Mouse (Mus musculus) layer of hippocampus, adult 9-10 months (tissue): ENCODE data around the gene Mfsd2a.

Experiments used
- DNase-seq: peaks from one replicate; pipeline ENCODE4 v3.0.0; 2022; ENCODE audit warnings: low spot score

The Mfsd2a gene

DNA sequence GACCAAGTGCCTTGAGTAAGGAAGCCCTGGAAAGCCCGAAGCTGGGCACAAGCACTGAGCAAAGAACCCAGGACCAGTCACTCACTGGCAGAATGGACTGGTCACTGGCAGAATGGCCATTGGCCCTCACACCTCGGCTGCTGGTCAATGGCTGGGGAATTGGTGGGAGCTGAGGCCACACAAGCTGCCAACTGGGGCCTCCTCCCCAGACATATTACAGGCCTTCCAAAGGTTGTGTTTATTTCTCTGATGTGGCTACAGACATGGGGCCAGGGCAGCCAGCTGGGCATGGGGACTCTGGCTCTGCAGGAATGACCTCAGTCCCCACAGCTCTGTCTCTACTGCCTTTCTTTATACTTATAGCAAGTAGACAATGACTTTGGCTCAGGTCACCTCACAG is 17.9 kb upstream of the Mfsd2a start:
- DNase-seq = no peak

DNA sequence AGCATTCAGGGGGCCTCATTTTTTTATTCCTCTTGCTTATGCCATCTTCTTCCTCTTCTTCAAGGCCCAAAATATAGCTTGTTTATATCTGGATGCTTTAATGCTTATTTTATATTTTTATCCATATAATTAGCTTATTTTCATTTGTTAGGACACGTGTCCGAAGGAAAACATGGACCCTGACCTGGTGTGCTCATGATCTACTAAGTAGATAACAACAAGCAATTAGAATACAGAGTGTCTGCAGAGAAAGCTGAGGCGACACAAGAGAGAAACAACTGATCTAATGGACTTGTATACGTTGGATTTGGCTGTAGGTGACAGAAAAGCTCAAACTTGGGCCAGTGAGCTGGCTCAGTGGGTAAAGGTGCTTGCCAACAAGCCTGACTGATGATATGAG is 15.9 kb upstream of the Mfsd2a start:
- no peak for DNase-seq

DNA sequence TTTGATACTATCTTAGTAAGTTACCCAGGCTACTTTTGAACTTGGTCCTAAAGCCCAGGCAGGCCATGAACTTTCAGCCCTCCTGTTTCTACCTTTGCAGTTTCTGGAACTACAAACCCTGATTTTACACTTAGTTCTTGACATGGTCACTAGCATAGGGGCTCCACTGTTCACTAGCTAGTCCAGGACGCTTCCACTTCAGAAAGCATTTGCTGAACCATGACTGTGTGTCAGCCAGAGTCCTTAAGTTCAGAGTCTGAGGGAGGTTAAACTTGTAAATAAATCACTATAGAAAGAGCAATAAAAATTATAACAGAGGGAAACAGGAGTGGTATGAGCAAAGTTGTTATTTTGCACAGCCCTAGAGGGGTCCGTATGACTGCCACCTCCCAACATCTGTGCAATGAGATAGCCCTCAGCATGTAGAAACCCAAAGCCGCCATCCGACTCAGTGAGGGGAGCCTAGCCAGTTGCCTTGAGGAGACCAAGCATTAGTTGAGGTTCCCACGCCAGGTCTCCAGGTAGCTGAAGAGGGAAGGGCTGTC is 14.1 kb upstream of the Mfsd2a start:
- no peak for DNase-seq

DNA sequence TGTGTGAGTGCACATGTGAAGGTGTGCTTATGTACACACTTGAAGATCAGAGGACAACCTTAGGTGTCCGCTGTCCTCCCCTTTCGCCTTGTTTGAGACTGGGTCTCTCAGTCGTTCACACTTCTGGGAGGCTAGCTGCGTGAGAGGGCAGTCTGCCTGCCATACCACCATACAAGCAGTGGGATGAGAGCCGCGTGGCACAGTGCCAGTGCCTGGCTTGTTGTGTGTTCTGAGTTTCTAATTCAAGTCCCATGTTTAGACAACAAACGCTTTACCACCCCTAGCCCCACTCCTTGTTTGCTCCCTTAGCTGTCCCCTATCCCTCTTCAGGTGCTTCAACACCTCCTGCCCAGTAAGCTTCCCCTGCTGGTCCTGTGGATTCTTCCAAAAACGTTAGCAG is 11.1 kb upstream of the Mfsd2a start:
- DNase-seq = no peak

DNA sequence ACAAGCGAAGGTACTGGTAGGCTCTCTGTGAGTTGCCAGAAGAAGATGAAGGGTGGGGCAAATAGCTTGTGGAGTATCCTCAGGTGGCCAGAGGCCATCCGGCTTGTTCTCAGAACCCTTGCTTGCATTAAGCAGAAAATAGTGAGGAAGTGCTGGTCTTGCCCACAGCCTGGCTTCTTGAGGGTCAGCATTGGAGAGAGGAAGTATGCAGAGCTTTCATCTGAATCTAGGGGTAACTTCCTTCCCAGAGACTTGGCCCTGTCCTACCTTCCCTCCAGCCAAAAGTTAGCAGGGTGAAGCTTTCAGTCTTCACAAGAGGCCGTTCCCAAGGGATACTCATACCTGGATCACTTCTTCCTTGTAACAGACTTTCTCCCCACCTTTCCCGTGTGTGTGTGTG is 10.7 kb upstream of the Mfsd2a start:
- no peak for DNase-seq

DNA sequence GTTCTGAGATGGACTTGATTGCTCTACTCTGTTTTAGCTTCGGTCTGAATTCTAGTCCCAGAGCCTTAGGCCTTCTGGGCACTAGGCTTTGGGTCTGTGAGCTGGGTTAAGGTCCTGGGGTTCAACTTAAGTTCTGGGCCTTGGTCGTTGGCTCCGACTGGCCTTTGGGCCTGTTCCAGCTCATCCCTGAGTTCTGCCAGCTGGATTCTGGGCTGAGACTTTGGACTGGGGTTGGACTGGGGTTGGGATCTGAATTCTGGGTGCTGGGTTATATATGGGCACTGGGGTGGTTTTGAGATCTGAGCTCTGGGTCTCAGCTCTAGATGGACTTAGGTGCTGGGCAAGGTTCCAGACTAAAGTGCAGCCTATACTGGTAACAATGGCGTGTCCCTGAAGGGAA is 10.2 kb upstream of the Mfsd2a start:
- DNase-seq = no peak

DNA sequence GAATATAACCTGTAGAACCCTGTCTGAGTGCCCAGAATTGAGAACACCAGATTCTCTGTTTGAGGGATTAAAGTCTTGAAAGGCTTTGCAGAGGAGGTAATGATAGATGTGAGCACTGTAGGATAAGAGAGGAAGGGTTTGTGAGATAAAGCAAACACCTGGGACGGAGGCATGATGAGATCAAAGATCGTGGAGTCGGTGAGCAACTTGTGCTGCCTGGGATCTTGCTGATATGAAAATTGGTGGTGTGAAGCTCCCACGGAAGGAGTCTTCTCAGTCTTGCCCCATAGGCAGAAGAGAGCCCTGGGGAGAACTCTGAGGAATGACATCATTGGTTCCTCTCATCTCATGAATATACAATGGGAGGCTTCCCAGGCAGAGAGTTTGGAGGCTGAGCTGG is 7.1 kb upstream of the Mfsd2a start:
- no peak for DNase-seq

DNA sequence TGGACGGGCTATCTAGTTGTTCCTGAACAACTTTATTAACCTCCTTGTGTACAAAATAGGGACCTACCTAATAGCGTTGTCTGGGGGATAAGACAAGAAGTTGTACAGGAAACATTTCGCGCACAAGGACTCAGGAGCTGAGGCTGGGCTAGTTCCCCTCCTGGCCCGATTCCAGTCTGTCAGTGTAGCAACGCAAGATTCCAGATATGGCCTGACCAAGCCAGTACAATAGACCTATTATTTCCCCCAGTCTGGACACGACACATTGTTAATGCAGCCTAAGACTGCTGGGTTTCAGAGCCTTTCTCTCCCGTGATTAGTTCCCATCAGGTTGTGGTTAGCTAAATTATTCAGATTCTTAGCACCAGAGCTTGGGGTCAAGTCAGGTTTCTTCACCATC is 1.8 kb upstream of the Mfsd2a start:
- no peak for DNase-seq

DNA sequence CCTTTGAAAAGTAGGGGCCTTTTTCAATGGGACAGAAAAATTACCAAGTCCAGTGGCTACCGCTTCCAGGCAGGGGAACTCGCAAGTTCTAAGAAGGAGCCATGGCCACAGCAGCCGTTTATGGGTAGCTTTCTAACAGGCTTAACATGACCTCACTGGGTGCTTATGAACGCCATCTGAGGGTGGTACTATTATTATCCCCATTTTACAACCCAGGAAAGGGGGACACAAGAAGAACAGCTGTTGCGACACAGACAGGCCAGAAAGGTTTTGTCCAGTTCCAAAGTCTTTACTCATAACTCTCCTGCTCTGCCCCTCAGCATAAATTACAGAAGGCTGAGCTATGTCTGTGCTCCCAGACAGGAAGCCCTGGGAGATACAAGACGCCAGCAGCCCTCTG is 601 bp upstream of the Mfsd2a start:
- DNase-seq = no peak

DNA sequence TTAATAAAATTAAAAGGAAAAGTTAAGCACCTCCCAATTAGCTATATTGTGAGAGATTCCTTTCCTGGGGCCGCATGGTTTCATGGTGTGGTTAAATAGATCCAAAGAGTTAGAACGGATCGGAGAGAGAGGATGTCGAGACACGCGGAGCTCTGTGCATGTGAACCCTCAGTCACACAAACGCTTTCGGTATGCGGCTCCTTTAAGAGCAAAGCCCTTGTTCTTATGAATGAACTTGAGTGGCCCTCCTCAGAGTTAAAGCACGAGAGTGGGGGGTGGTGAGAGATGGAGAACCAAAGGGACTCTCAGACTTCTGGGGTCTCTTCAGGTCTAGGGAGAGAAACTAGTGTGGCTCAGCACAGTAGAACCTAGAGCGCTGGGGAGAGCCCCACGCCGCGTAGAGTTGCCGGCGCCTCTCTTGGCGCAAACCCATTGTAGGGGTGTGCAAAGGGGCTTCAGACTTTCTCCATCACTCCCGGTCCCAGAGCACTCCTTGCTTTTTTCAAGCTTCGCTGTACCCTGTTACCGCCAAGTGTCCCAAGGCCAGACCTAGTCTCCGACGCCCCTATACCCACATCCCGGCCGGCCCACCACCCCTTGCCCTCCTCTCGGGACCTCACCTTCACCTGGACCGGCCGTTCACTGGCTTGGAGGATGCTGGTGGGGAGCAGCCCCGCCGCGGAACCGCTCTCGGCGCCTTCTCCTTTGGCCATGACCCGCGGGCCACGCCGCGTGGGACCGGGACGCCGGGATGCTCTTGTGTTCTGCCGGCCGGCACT is 478 bp downstream of the Mfsd2a start:
- no peak for DNase-seq

DNA sequence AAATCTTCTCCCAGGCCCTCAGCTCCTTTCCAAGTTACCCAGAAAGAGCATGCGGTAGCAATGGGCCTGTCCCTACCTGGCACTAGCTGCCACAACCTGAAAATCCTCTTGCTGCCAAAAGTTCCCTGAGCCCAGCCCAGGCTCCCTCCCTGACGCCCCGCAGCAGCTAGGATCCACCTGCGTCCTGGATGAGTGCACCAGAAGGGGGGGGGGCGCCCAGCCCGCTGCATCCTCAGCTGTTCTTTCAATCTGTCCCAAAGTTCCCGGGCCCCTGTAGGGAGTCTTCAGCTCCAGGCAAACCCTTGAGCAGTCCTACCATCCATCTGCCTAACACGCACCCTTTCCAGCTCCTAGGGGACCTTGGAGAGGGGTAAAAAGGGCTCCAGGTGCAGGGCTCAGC is 1.2 kb downstream of the Mfsd2a start:
- no peak for DNase-seq

DNA sequence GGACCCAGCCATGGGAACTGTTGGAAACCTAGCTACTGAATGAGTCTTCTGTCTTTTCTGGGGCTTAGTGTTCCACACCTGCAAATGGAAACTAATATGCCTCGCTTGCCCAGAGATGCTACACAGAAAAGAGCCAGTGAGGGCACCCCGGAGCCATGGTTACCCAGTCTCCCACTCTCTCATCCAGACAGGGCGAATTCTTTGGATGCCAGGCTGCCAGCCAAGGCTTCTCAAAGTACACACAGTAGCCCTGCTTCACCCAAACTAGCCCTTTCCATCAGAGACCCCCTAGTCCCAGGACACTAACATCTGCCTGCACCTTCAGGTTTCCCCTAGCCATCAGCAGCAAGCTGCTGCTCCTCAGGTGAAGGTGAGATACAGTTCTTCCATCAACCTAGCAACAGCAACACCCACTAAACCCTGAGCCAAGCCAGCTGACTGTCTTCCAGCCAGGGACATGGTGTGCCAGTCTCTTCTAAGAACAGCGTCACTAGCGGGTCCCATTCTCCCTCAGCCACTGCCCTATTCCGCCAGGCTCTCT is 2.4 kb downstream of the Mfsd2a start:
- no peak for DNase-seq

DNA sequence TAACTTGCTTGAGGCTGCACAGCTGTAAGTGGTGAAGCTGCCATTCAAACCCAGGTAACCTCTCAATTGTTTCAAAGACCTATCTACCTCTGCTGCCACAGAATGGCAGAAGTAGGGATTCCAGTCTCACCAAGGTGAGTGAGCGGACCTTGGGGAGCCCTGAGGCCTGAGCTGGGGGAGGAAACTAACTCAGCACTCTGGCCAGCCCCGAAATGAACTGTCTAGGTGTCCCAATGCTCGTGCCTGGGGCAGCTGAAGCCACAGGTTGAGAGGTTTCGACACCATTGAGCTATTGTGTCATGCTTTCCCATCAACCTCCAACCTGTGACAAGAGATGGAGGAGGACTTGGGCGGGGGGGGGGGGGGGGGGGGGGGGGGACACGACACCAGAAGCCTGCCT is 4.7 kb downstream of the Mfsd2a start:
- DNase-seq = no peak

DNA sequence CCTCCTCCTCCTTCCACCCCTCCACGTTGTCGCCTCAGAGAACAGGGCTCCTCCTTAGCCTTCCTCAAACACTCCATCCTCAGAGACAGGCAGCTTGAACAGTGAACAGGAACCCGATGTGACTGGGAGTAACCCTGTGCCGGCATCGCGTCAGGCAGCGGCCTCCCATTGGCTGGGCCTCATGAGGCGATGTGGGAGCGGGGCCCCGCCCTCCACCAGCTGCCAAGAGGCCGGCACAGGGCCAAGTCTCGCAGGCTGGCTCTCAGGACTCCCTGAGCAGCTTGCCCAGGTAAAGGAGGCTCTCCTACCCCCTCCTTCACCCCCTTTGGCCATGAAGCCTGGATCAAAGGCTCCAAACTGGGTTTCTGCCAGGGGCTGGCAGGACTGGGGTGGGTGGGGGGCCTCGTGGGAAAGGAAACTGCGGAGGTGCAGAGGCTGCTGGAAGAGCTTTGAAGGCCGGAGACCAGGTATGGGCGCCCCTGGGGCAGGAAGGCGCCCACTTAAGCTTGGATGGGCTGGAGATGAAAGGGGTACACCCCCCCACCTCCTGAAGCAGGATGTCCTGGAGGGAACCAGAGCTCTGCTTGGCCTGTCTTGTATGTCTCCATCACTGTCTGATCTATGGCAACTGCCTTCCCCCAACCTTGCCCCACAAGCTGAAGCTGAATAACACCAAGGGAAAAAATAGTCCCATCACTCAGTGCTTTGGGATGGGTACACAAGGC is 5.4 kb downstream of the Mfsd2a start:
- DNase-seq = peak; percentile 48

DNA sequence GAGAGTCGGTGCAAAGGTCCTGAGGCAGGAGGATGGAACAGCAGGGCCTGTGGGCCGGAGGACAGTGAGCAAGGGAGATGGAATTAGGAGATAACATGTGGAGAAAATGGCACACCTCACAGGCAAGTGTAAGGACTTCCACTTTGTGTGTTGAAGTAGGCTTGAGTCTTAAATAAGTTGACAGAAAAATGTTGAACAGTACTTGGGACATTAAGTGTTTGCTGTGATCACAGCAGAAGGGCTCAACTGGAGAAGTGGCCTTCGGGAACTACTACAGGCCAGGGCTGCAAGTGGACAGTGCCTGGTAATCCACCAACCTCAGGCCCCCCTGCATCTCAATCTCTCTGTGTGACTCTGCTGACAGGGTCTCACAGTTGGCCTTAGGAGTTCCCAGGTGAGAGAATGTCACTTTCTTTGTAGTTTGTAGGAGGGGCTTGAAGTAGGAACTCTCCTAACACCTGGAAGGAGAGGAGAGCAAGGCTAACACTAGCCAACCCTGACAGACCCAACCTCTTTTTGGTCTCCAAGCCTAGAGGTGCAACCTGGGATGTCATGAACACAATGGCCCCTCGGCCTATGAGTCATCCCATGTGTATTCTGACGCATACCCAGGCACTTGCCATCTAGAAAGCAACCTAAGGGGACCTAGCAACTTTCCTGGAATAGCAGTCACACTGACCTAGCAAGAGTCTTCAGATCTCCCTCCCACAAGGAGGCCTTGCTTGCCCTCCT is 6.1 kb downstream of the Mfsd2a start:
- no peak for DNase-seq

DNA sequence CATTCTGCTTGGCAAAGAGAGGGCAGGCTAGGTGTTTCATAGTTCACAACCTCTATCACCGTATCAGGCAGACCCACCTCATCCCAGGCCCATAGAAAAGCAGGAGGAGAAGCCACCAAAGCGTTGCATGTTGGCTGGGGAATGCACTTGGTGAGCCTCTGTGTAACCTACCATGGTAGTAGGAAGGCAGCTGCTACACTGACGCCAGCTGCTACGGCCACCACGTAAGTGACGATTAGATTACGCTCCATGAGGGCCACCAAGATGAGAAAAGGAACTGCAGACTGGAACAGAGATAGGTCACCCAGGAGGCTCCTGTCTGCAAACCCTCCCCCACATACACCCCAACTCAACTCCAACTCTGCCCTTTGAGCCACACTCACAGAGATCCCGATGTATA is 11.9 kb downstream of the Mfsd2a start:
- no peak for DNase-seq

DNA sequence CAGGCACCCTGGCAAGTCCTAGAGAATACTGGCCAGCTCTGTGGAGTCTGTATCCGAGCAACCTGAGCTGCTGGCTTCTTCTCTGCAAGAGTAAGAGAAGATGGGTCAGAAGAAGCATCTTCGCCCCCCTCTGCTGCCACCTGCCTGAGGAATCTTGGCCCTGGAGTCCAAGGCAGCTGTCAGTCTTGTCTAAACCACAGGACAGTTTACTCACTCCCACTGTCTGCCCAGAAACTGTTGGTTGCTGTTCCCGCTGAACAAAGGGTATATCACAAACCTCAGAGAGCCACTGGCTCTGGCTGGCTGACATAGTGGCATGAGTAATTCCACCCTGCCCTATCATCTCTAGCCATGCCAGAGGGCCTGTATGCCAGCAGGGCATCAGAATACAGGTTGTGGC is 13.8 kb downstream of the Mfsd2a start:
- DNase-seq = no peak

DNA sequence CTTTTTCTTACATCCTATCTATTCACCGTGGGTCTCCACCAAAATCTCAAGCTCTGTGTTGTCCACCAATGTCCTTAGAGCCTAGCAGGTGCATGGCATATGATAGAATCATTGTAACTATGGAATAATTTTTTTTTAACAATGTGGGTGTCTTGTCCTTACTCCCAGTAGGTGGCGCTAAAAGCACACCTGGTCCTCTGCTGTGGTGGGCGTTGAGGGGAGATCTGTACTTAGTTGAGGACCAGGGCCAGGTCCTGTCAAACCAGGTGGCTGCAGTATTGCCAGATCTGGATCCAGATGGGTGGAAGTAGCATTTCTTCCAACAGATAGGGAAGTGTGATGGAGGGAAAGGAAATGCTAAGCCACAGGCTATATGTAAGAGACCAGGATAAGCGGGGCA is 16.6 kb downstream of the Mfsd2a start:
- DNase-seq = no peak

DNA sequence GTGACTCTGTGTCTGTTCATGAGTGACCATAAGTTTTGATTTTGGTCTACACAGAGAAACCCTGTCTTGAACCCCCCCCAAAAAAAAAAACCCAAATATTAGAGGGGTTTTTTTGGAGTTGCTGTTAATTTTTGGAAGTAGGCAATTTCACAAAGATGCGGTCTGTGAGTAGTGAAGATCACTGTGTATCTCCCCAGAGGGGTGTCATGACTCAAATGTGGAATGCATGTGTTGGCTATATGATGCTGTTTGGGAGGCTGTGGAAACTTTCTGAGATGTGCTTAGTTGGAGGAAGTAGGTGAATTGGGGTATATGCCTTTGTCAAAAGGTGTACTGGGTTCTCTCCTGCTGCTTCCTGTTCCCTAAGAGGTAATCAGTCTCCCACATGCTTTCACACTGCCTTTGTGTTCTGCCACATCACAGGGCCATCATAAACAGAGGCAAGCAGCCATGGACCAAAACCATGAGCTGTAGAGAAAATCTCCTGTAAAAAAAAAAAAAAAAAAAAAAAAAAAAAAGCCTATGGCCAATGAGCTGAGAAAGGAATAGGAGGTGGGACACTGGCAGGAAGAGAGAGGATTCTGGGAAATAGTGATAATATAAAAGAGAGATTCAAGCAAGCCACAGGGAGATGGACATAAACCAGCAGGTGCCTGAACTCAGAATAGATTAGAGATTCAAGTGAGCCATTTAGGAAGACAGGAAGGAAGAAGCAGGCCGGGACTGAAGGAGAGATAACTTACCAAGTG is 21.8 kb downstream of the Mfsd2a start:
- no peak for DNase-seq

DNA sequence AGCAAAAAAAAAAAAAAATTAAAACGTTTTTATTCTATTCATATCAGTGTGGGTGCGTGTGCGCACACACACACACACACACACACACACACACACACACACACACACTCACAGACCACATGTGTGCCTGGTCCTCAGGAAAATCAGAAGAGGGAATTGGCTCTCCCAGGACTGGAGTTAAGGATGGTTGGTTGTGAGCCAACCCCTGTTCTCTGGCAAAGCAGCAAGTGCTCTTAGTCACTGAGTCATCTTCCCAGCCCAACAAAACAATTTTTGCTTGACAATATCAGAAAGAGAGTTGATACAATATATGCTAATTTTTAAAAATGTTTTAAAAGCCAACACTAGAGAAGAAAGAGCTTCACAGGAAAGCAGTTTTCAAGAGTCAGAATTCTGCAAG is 23.5 kb downstream of the Mfsd2a start:
- DNase-seq = no peak

DNA sequence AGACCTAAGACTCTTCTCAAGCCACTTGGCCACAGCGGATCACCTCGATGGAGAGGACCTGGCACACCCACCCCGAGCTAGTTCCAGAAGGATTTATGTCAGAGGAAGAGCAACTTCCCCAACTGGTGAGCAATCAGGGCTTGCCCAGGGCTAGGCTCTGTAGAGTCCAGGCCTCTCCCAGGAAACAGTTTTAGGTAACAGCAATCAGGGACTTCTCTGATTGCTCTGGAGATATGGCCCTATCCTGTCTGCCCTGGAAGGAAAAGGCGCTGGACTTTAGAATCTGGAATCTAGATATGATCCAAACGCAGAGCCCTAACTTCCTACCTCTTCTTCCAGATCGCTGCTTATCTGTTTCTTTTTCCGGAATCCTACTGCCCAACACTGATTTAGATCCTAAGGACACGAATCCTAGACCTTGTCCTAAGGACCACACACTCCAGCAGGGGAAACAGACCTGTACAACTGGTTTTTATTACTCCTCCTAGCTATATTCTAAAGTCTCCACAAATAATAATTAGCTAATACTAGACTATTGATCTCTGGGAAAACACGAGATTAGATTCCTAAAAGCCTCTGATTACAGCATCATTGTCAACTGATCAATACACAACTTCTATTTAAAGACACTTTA is 25.4 kb downstream of the Mfsd2a start:
- DNase-seq = no peak
